Mouse (Mus musculus): ENCODE measurements around the gene Slc39a11. TPM values are rescaled to one million over a fixed set of nuclear protein-coding genes. Genes with fewer than 3 reads are reported as not detected.

The Slc39a11 gene
- total RNA-seq, 1 experiment from 2014 or later: 26.6 TPM

DNA sequence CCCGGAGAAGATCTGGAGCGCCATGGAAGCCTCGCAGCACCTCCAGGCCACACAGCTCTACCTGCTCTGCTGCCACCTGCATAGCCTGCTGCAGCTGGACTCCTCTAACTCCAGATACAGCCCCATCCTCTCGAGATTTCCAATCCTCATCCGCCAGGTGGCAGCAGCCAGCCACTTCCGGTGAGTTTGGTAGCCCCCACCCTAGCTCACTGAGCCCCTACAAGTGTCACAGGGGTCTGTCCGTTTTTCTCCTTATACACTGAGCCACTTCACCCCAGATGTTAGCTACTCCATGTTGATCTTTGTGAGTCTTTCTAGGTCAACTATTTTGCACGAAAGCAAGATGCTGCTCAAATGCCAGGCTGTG is 2.0 kb upstream of the Slc39a11 start:
- no peak for ATAC-seq (replicated peaks in 1 of 2; ENCODE audit: insufficient read depth in 1 of 2, low FRiP score in 2 of 2, low TSS enrichment in 1 of 2, low read depth in 1 of 2, poor library complexity in 2 of 2, severe bottlenecking in 2 of 2)

GRCm38 (mm10) chr11:113651206-113651906 is 1.5 kb upstream of the Slc39a11 start:
- peak in 1 of 2 experiments; percentile 18; a peak in 2 of 4 replicates for ATAC-seq (replicated peaks in 1 of 2; ENCODE audit: insufficient read depth in 1 of 2, low FRiP score in 2 of 2, low TSS enrichment in 1 of 2, low read depth in 1 of 2, poor library complexity in 2 of 2, severe bottlenecking in 2 of 2)

DNA sequence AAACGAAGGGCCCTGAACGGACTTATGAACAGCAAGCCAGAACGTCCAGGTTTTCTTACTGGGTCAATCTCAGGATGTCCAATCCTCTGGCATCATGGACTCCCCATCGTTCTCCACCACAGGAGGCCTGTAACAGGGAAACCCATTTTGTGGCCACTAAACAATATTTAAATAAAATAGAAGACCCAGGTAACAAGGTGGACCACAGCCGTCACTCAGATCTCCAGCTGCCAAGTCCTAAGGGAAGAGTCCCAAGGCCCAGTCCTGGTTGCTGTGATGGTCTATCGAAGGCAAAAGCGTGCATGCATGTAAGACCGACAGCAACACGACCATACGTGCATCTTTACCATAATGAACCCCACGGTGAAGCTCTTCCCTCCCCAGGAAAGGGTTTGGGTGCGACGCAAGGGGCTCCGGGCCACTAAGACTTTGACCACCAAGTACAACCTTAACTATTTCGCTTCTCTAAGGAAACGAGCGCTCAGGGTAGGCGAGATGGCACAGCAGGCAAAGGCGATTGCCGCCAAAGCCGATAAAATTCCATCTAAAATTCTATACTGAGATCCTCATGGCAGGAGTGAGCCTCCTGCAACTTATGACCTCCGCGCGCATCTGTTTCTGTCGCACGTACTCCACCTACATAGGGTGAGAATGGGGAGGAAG is 1.1 kb downstream of the Slc39a11 start, which contains the start of gene Cog1:
Gene Cog1, plus strand, starts transcription at position 480 of the 663 bp plus-strand sequence.
- 0 out of 4 replicates have a peak, but pooled peaks of 1 of the 2 experiments have one; percentile 1 for ATAC-seq (replicated peaks in 1 of 2; ENCODE audit: insufficient read depth in 1 of 2, low FRiP score in 2 of 2, low TSS enrichment in 1 of 2, low read depth in 1 of 2, poor library complexity in 2 of 2, severe bottlenecking in 2 of 2)

DNA sequence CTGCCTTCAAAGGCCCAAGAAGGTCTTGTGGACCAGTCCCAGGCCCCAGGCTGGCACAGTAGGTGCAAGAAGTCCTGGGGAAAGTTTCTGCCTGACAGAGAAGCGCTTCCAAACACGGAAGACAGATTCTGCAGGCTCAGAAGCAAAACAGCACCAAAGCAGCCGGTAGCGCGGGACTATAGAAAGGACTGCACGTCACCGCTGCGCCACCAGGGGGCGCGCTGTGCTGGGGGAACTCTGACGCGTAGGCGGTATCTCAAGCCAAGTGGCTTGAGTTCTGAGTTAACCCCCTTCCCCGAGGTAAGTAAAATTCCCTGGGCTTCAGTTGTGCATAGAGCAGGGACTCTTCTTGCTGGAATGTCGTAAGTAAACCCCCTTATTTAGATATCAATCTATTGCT is 1.7 kb downstream of the Slc39a11 start:
- peak; percentile 76 to 86 for ATAC-seq (replicated peaks in 1 of 2; ENCODE audit: insufficient read depth in 1 of 2, low FRiP score in 2 of 2, low TSS enrichment in 1 of 2, low read depth in 1 of 2, poor library complexity in 2 of 2, severe bottlenecking in 2 of 2)

- no peak for ATAC-seq (replicated peaks in 1 of 2; ENCODE audit: insufficient read depth in 1 of 2, low FRiP score in 2 of 2, low TSS enrichment in 1 of 2, low read depth in 1 of 2, poor library complexity in 2 of 2, severe bottlenecking in 2 of 2)
Observed at GRCm38 (mm10) chr11:113645181-113645580, 4.7 kb downstream of the Slc39a11 start.

- ATAC-seq (replicated peaks in 1 of 2; ENCODE audit: insufficient read depth in 1 of 2, low FRiP score in 2 of 2, low TSS enrichment in 1 of 2, low read depth in 1 of 2, poor library complexity in 2 of 2, severe bottlenecking in 2 of 2): no peak
Observed at GRCm38 (mm10) chr11:113638680-113639079, 11.2 kb downstream of the Slc39a11 start.

DNA sequence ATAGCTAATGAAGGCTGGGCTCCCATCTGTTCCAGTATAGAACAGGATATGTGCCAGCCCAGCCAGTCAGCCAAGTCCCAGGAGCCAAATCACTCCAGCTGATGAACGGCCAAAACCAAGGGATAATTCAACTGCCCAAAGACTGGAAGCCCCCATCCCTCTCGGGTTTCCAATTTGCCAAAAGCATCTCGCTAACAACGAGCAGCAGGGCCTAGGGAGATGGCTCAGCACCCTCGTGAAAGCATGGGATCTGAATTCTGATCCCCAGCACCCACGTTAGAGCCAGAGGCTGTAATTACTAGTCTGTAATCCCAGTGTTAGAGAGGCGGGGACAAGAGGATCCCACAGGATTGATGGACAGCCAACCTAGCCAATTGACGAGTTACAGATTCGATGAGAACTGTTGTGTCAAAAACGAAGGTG is 15.2 kb downstream of the Slc39a11 start:
- no peak for ATAC-seq (replicated peaks in 1 of 2; ENCODE audit: insufficient read depth in 1 of 2, low FRiP score in 2 of 2, low TSS enrichment in 1 of 2, low read depth in 1 of 2, poor library complexity in 2 of 2, severe bottlenecking in 2 of 2)

GRCm38 (mm10) chr11:113633398-113633797 is 16.5 kb downstream of the Slc39a11 start:
- no peak for ATAC-seq (replicated peaks in 1 of 2; ENCODE audit: insufficient read depth in 1 of 2, low FRiP score in 2 of 2, low TSS enrichment in 1 of 2, low read depth in 1 of 2, poor library complexity in 2 of 2, severe bottlenecking in 2 of 2)

DNA sequence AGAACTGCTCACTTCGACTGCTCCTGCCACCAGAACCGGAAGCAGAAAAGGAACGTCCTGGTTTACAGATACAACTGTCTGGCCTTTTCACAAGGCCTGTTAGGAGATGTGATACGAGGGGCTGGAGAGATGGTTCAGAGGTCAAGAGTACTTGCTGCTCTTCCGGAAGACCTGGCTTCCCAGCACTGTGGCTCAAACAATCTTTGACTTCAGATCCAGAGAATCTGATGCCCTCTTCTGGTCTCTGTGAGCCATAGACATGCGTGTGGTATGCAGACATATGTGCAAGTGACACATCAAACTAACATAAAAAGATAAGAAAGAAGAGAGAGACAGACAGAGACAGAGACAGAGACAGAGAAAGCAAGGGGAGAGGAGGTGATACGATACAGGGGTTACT is 17.6 kb downstream of the Slc39a11 start:
- ATAC-seq (replicated peaks in 1 of 2; ENCODE audit: insufficient read depth in 1 of 2, low FRiP score in 2 of 2, low TSS enrichment in 1 of 2, low read depth in 1 of 2, poor library complexity in 2 of 2, severe bottlenecking in 2 of 2): no peak

- ATAC-seq (replicated peaks in 1 of 2; ENCODE audit: insufficient read depth in 1 of 2, low FRiP score in 2 of 2, low TSS enrichment in 1 of 2, low read depth in 1 of 2, poor library complexity in 2 of 2, severe bottlenecking in 2 of 2): no peak
Observed at GRCm38 (mm10) chr11:113631862-113632261, 18.0 kb downstream of the Slc39a11 start.

- no peak for ATAC-seq (replicated peaks in 1 of 2; ENCODE audit: insufficient read depth in 1 of 2, low FRiP score in 2 of 2, low TSS enrichment in 1 of 2, low read depth in 1 of 2, poor library complexity in 2 of 2, severe bottlenecking in 2 of 2)
Observed at GRCm38 (mm10) chr11:113631302-113631701, 18.6 kb downstream of the Slc39a11 start.

DNA sequence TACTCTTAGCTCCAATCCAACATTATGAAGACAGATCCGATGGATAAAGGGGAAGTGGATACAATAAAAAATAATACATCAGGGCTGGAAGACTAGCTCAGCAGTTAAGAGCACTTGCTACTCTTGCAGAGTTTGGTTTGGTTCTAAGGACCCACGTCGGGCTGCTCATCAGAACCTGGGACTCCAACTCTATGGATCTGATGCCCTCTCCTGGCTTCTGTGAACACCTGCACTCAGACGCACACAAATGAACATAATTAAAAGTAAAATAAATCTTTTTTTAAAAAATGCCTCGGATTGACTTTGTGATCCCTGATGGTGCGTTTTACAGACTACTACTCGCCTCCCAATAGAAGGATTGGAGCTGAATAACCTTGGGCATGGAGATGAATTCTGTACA is 19.2 kb downstream of the Slc39a11 start:
- ATAC-seq (replicated peaks in 1 of 2; ENCODE audit: insufficient read depth in 1 of 2, low FRiP score in 2 of 2, low TSS enrichment in 1 of 2, low read depth in 1 of 2, poor library complexity in 2 of 2, severe bottlenecking in 2 of 2): 0 out of 4 replicates have a peak, but pooled peaks of 1 of the 2 experiments have one; percentile 48

DNA sequence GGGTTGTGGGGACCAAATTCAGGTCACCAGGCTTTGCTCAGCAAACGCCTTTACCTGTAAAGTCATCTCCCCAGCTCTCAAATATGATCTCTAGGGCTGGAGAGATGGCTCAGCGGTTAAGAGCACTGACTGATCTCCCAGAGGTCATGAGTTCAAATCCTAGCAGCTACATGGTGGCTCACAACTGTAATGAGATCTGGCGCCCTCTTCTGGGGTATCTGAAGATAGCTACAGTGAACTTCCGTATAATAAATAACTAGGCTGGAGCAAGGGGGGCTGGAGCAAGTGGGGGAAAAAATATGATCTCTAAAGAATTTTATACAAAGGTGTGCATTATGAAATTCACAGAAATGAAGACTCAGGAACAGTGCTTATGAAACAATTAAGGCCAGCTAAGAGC is 22.1 kb downstream of the Slc39a11 start:
- ATAC-seq (replicated peaks in 1 of 2; ENCODE audit: insufficient read depth in 1 of 2, low FRiP score in 2 of 2, low TSS enrichment in 1 of 2, low read depth in 1 of 2, poor library complexity in 2 of 2, severe bottlenecking in 2 of 2): no peak

- ATAC-seq (replicated peaks in 1 of 2; ENCODE audit: insufficient read depth in 1 of 2, low FRiP score in 2 of 2, low TSS enrichment in 1 of 2, low read depth in 1 of 2, poor library complexity in 2 of 2, severe bottlenecking in 2 of 2): no peak
Observed at GRCm38 (mm10) chr11:113625437-113625836, 24.4 kb downstream of the Slc39a11 start.

DNA sequence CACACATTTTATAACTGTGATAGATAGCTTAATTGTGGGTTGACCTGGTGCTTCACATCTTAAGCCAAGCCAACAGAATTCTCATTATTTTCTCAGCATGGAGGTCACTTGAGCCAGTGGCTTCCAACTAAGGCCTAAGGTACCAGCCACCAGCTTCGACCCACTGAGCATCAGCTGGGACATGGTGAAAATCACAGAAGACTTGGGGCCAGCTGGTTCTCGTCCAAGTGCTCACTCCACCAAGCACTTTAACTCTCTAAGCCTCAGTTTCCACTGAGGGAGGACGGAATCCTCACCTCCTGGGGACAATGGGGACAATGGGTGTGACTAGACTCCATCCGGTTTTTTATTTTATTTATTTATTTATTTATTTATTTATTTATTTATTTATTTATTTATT is 27.9 kb downstream of the Slc39a11 start:
- no peak for ATAC-seq (replicated peaks in 1 of 2; ENCODE audit: insufficient read depth in 1 of 2, low FRiP score in 2 of 2, low TSS enrichment in 1 of 2, low read depth in 1 of 2, poor library complexity in 2 of 2, severe bottlenecking in 2 of 2)

DNA sequence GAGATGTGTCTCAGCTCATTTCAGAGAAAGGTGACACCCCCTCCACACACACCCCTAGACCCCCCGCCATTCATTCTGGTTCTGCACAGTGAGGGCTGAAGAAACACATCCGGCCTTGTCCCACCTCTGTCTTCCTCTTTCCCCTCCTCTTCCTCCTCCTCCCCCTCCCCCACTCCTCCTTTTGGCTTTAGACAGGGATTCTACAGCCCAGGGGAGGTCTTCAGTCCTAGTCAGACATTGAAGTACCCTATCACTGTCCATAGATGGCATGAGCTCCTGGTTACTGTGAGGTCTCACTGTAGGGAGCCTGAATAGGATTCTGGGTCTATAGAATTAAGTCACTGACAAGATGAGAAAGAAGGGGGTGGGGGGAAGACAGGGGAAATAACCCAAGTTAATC is 28.9 kb downstream of the Slc39a11 start:
- ATAC-seq (replicated peaks in 1 of 2; ENCODE audit: insufficient read depth in 1 of 2, low FRiP score in 2 of 2, low TSS enrichment in 1 of 2, low read depth in 1 of 2, poor library complexity in 2 of 2, severe bottlenecking in 2 of 2): no peak

DNA sequence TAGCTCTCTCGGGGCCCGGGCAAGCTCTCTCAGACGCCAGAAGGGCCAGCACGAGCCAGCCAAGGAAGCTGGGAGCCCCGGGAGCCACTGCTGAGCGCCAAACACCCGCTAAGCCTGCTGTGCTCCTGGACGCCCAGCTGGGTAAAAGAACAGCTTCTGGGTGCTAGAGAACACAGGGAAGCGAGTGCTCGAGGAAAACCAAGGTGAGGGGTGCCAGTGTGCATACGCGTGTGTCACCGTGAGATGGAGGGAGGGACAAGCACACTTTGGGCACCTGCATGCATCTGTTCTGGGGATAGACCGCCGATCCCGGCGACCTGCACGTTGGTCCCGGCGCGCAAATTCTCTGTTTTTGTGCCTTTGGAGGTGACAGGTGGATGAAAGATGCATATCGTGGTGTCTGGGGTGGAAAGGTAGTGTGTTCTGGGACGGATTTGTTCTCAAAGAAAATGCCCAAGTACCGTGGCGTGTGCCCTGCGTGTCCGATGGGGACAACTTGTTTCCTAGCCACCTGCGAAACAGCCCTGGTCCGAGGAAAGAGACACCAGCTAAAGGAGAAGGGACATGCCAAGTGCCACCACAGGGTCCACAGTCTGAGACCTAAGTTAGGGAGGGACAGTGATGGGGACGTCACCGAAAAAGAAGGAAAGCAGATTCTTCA is 30.3 kb downstream of the Slc39a11 start:
- ATAC-seq (replicated peaks in 1 of 2; ENCODE audit: insufficient read depth in 1 of 2, low FRiP score in 2 of 2, low TSS enrichment in 1 of 2, low read depth in 1 of 2, poor library complexity in 2 of 2, severe bottlenecking in 2 of 2): no peak

Data from hematopoietic stem cell, adult 5-6 weeks (primary cell).